Mouse (Mus musculus): ENCODE results near the gene Pcyt2.
"Not testable (repeated sequence)": the region's sequence is repeated elsewhere in the genome, so short reads cannot be mapped to it uniquely, and the experiment has no call there.

Gene Pcyt2

DNA sequence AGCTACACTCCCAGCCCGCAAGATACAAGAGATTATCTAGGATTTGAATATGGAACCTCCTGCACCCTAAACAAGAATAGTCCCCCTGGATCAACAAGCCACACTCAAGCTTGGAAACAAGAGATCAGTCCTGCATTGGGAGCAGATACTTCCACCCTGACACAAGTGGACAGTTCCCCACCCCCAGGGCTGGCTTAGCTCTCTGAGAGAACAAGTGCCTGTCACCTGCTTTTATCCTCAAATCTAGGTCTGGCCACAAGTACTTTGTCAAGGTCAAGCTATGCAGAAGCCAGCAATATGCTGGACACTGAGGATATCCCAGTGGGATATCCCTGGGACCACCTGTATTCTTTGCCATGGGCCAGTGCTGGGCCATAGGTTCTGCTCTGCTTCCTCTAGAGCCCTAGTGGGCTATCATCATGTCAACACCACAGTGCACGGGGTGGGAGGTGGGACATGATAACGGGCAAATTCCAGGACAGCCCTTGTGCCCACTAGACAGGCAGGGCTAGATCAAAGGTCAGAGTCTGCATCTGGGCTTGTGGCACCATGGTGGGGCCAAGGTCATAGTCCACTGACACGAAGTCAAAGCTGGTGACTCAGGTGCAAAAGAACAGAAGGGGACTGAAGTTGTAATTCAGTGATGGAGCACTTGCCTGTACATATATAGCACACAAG is 980 bp downstream of the Pcyt2 start:
- DNase-seq (ENCODE audit: extremely low spot score, low spot score) = no peak

DNA sequence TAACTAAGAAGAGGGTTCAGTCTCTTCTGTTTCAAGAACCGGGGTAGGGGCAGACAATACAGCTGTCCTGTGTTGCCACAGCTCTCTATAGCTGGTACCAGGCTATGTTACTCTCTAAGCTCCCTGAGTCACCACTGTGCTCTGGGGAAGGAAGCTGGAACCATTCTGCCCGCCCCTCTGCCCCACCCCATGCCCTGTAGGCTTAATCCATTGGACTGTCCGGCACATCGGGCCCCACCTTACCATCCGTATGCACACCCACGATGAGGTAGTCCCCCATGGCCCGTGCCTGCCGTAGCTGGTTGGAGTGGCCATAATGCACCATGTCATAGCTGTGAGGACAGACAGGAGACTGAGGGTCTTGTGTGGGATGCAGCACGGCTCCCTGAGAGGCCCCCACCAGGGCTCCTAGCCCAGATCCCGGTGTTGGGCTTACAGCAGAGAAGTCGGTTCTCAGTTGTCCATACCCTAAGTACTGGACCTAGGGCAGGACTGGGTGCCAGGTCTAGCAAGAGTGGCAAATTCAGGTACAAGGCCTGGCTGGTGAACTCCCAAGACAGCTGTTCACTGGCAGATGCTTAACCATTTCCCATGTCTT is 2.0 kb downstream of the Pcyt2 start:
- no peak for DNase-seq (ENCODE audit: extremely low spot score, low spot score)

DNA sequence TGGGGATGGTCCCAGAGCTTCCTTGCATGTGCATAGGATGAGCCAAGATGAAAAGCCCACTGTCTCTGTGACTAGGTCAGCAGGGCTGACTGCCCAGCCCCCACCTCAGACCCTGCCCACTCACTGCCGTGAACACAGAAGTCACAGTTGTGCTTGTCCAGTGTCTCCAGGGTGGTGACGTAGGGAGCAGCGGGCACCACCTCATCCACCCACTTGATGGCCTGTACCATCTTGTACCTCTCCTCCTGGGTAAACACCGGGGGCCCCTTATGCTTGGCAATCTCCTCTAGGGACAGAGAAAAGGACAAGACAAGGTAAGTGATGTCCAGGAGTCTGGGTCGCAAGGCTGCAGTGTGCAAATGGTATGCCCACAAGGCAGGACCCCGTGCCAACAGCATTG is 2.6 kb downstream of the Pcyt2 start:
- no peak for DNase-seq (ENCODE audit: extremely low spot score, low spot score)

DNA sequence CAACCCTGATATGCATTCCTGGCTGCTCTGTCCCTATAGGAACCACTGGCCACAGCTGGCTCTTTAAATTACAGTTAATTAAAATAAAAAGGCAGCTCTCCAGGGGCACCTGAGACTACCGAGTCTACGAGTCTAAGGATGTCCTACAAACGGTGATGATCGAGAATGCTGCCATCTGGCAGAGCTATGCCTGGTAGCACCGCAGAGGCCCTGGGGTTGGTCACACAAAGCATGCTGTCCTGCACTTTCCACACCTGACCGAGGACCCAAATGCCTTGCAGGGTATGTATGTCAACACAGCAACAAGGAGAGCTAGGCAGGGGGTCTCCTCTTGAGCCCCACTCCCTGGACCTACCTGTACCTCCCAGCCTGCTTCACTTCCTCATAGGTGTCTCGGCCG is 3.8 kb downstream of the Pcyt2 start:
- DNase-seq (ENCODE audit: extremely low spot score, low spot score) = no peak

DNA sequence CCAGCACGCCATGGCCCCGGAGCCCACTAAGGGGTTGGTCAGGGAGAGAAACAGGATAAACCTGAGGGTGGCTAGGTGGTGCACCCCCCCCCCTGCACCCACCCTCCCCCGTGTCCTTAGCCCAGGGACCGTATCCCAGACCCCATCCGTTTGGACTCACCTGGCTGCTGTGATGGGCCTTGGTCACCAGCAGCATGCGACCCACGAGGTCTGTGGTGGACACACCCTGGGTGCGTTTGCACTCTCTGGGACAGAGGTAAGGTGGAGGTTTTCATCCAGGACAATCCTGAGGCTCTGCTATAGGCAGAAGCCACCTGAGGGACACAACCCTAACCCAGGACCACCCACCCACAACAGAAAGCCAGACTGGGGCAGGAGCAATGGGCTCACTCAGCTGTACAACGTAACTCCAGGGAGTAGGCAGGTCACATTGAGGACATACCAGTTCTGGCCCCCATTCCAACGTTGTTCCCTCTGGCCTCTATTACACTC is 4.2 kb downstream of the Pcyt2 start:
- no peak for DNase-seq (ENCODE audit: extremely low spot score, low spot score)

DNA sequence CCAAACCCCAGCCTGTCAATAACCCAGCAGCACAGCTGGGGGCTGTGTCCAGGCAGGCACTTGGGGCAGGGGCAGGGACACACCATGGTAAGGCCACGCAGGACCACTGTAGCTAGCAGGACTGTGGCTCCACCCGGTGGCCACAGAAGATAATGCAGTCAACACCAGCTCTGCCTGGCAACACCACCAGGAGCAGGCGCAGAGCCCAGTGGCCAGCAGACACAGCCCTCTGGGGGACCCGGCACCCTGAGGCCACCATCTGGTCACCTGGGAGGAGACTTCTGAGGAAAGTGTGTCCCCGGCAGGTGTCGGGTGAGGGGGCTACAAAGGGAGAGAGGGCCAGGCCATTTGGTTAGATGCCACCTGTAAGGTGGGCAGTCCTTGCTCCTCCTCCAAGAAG is 5.0 kb downstream of the Pcyt2 start:
- peak; percentile 76 for DNase-seq (ENCODE audit: extremely low spot score, low spot score)

DNA sequence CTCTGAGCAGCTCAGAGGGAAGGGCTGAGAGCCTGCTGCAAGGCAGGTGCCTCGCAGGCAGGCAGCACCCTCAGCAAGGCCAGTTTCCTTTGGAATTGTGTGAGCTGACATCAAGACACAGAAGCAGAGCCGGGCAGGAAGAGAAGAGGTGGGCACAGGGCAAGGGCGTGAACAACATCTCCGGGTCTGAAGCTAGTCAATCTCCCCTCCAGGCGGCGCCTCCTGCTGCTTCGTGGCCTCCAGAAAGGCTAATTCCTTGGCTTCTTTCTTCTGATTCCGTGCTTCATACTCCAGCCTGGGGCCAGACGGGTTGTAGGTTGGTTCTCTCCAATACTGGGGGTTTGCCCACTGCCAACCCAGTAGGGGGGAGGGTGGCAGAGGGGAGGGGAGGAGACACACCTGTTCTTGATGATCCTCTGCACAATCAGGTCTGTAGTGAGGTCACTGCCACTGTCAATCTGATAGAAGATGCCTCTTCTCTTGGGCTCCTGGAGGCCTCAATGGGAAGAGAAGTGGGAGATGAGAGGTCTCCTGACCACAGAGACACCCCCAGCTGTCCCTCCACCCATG is 7.2 kb downstream of the Pcyt2 start:
- DNase-seq (ENCODE audit: extremely low spot score, low spot score) = no peak

DNA sequence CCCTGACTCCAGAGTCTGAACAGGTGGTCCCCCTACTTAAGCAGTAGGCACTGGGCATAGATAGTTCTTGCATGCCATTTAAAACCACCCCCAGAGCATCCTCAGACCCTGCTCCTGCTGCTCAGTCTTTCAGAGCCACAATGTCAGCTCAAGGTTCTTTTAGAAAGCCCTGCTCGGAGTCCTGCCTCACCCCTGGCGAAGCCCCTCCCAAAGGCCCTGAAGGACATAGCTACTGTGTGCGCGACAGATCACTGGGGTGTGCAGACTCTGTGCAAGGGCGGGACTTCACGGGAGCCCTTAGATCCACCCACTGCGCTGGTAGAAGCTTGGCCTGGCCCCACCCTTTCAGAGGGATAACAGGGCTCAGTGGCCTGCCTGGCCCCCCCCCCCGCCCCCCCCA is 8.5 kb downstream of the Pcyt2 start:
- no peak for DNase-seq (ENCODE audit: extremely low spot score, low spot score)

DNA sequence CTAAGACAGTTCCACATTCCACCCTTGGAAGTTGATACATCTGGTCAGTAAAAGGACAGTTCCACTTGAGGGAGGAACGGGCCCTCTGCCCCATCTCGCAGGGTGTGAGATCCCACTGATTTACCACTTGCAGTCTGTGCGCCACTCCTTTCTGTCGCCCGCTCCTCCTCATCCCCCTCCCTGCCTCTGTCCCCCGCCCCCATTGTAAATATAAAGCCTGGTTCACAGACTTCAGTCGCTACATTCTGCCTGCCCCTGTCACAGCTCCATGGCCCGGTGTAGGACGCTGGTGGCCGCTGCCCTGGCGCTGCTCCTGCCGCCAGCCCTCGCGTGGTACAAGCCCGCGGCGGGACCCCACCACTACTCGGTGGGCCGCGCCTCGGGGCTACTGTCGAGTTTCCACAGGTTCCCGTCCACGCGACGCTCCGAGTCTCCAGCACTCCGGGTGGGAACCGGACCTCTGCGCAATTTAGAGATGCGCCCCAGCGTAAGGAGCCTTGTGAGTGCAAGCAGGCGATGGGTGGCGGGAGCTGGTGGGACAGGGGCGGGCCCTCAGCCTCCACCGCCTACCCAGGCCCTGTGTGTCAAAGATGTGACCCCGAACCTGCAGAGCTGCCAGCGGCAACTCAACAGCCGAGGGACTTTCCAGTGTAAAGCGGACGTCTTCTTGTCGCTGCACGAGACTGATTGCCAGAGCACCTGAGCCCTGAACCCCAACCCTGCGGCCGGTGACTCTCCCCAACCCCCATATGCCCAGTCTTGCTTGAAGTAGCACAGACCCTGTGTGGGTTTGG is 9.3 kb downstream of the Pcyt2 start, which contains the start of gene Npb:
Gene Npb (plus strand): TSS at position 237 of the 794 bp plus-strand sequence.
- DNase-seq (ENCODE audit: extremely low spot score, low spot score) = peak; percentile 41

DNA sequence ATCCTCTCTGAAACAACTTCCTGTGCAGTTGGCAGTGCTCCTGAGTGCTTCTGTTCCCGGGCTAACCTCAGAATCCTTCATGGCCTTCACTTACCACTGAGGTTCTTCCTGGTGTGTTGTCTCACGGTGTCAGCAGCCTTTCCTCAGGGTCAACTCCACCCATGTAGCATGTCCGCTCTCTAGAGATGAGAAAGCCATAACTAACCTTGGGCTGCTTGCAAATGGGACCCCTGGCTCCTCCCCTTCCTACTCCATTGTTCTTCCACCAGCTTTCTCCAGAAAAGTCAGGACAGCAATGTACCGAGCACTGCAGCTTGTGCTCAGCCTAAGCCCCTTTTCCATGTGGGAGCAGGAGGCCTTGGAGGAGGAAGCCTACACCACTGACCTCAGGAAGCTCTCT is 11.0 kb downstream of the Pcyt2 start:
- no peak for DNase-seq (ENCODE audit: extremely low spot score, low spot score)

DNA sequence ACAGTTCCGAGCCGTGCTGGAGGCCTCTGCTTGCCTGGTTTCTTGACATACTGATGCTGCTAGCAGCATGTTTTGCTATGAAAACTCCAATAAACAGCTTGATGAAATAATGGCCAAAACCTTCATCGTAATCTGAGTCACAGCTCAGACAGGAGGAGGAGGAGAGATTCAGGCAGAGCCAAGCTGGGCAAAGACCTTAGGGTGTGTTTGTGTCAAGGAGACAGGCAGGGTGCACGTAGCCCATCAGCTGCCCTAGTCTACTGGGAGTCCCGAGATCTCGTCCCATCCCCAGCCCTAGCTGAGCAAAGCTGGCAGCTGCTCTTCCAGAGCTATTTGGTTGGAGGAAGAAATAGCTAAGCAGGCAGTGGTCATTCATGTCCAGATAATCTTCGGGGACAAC is 12.1 kb downstream of the Pcyt2 start:
- no peak for DNase-seq (ENCODE audit: extremely low spot score, low spot score)

DNA sequence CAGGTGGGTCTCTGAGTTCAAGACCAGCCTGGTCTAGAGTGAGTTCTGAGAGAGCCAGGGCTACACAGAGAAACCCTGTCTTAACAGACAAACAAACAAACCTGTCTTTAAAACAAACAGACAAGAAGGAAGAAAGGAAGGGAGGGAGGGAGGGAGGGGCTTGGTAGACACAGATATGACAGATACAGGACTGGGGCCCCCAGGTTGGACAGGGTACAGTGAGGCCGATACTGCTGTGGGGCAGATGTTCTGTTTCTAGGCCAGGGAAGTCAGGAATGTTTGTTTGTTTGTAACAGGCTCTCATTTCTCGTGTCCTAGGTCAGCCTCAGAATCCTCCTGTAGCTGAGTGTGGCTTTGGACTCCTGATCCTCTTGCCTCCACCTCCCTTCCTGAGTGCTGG is 14.2 kb downstream of the Pcyt2 start:
- no peak for DNase-seq (ENCODE audit: extremely low spot score, low spot score)

DNA sequence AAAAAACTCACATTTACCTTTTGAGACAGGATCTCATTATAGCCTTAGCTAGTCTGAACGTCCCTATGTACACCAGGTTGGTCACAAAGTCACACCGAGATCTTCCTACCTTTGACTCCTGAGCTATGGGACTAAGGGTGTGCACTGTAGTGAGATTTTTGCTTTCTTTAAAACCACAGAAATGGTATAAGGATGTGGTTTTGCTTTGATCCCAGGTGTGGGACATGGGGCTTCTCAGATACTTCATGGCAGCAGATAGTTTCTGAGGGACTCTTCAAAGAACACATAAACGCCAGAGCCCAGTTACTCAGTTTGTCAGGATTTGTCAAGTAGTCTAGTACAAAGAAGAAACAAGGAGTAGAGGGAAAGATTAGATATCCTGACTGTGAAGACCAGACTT is 17.0 kb downstream of the Pcyt2 start:
- no peak for DNase-seq (ENCODE audit: extremely low spot score, low spot score)

DNA sequence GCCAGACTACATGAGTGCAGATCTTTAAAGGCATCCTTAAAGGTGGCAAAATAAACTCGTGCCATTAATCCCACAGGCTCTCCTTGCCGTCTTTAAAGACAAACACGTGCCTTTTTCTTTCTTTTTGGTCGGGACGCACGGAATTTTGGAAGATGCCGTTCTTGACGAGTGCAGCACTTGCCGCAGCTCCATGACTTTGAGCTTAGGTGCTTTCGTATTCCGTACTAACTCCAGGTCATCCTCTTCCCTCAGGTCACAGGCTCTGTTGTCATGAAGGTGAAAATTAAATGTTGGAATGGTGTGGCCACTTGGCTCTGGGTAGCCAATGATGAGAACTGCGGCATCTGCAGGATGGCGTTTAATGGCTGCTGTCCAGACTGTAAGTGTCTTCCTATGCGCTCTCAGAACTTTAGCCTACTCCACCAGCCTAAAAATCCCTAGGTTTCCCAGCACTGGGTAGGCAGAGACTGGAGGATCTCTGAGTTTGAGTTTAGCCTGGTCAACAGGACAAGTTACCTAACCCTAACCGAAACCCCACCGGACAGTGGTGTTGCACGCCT is 18.7 kb downstream of the Pcyt2 start:
- no peak for DNase-seq (ENCODE audit: extremely low spot score, low spot score)

DNA sequence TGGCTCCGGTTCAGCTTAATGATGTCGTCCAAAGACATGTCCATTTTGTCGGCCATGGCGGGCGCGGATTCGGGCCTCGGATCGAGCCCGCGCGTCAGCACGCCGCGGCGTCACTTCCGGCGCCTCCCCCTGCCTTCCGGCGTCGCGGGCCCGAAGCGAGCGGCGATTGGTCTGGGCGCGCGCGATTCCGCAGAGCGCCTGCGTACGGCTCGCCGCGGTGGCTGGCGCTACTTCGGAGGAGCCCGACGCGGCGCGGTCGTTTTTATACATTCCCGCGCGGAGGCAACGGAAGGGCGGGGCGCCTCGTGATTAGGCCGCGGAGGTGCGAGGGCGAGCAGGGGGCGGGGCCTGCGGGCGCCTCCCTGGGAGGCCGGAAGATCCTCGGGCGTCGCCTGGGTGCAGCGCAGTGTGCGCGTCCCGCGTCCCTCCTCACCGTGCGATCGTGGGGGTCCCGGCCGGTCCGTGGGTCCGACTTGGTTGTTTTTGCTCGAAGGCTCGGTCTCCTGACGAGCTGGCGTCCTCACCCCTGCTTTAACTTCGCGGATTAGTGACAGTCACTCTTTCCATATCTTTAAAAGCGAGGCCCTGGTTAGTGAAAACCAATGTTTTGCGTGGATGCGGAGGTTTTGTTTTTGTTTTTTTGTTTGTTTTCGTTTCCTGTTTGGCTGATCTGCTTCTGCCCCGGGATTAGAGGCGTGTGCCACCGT is 19.3 kb downstream of the Pcyt2 start, which contains the start of the genes Alyref and Anapc11:
Gene Alyref (minus strand): TSS at position 83 of the 707 bp plus-strand sequence.
Gene Anapc11 (plus strand): TSS at position 139 of the 707 bp plus-strand sequence.
- DNase-seq (ENCODE audit: extremely low spot score, low spot score) = peak; percentile 92

DNA sequence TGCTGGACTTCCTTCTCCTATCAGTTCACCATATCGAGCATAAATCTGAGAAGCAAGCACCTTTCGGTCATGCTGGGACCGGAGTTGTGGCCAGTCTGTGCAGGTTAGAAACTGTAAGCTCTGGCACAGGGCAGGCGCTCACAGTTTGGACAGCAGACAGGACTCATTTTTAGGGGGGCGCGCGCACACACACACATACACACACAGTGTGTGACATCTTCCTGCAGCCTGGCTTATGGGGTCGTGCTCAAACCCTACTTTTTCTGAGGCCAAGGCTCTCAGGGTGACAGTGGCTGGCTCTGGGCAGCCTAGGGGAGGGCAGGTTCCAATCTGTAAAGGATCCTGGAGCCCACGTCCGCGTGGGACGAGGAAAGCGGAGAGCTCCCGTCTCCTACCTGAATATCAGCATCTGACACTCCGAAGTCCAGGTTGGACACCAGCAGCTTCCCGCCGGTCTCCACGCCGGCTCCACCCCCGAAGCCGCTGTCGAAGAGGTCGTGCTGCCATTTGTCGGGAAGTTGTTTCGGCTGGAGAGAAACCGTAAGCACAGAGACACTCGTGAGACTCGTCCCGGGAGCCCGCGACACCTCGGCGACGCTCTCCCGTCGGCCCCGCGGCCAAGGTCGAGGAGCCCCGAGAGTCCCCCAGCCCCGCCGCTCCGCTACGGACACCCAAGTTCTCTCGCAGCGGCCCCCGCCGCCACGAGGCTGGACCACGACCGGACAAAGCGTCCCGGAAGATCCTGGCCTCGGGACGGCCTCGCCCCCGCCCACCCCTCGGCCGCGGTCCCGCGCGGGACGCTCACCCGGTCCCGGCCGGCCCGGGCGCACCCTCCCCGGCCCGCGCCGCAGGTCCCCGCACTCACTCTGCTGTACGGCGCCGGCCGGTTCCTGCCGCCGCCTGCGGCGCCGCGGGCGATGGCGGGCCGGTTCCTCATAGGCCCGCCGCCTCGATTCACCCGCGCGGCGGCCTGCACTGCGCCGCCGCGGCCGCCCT is 20.2 kb downstream of the Pcyt2 start:
- no peak for DNase-seq (ENCODE audit: extremely low spot score, low spot score)

DNA sequence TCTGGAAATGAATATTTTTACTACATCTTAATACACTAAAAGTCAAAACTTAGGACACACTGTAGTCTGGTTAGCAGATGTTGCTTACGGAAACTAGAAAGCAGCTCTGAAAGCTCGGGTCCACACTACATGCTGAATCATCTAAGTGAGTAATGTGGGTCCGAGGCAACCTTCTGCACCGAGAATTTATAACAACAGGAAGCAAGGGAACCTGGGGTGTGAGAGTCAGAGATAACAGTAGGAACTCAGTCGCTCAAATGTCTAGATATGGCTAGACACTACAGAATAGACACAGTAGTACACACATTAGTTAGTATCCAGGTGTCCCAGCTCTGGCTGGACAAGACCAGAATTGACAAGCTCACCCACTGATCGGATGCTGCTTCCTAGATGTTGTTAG is 29.2 kb downstream of the Pcyt2 start:
- no peak for DNase-seq (ENCODE audit: extremely low spot score, low spot score)

DNA sequence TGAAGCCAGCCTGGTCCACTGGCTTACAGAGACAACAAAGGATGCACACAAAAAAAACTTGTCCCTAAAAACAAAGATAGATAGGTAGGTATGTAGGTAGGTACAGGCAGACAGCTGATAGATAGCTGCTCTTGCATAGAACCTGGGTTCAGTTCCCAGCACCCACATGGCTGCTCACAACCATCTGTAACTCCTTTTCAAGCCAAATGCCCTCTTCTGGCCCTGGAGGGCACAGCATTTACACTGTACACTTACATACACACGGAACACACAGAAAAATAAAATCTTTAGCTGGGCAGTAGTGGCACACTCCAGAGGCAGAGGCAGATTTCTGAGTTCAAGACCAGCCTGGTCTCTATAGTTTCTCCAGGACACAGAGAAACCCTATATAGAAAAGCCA is 33.8 kb downstream of the Pcyt2 start:
- DNase-seq (ENCODE audit: extremely low spot score, low spot score) = no peak

DNA sequence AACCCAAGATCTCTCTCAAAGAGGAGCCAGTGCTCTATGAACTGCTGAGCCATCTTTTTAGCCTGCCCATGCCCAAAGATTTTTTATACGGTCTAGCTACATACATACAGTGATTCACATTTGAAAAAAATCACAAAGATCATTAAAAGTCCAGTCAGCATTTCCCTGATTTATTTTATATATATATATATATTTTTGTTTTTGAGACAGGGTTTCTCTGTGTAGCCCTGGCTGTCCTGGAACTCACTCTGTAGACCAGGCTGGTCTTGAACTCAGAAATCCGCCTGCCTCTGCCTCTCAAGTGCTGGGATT is 34.8 kb downstream of the Pcyt2 start:
- not testable (repeated sequence) for DNase-seq (ENCODE audit: extremely low spot score, low spot score)
